Mouse (Mus musculus) stomach, embryonic 16.5 days (tissue): ENCODE measurements around the gene Kcnn3. TPM values are rescaled to one million over a fixed set of nuclear protein-coding genes. Genes with fewer than 3 reads are reported as not detected.

Experiments
- ATAC-seq: fragments of 200-750 bp; cut with Nextera tagmentation; 2 replicates; pipeline ENCODE4 v1.8.0; 2017; ENCODE audit warnings: moderate number of reproducible peaks, moderate TSS enrichment; ENCODE audit not compliant: insufficient read depth, low FRiP score
- H3K27ac ChIP-seq: fragments of 300-500 bp; sonication (generic); 2 replicates; pipeline ENCODE4 v1.5.1; 2014; ENCODE audit warnings: low read length
- H3K27me3 ChIP-seq: fragments of 300-500 bp; sonication (generic); 2 replicates; pipeline ENCODE4 v1.6.1; 2014; ENCODE audit warnings: low read length, control low read depth, mixed read lengths; ENCODE audit not compliant: control insufficient read depth, insufficient read depth
- H3K36me3 ChIP-seq: fragments of 300-500 bp; sonication (generic); 2 replicates; pipeline ENCODE4 v1.6.1; 2014; ENCODE audit warnings: low read length; ENCODE audit not compliant: control insufficient read depth, insufficient read depth
- H3K4me1 ChIP-seq: fragments of 300-500 bp; sonication (generic); 2 replicates; pipeline ENCODE4 v1.6.1; 2014; ENCODE audit warnings: low read length, control low read depth, mixed read lengths; ENCODE audit not compliant: control insufficient read depth, insufficient read depth
- H3K4me2 ChIP-seq: fragments of 300-500 bp; sonication (generic); 2 replicates; pipeline ENCODE4 v1.6.1; 2014; ENCODE audit warnings: low read depth, low read length, mixed read lengths
- H3K4me3 ChIP-seq: fragments of 300-500 bp; sonication (generic); replicated peaks from 2 replicates; pipeline ENCODE4 v1.5.1; 2014; ENCODE audit warnings: mild to moderate bottlenecking, low read length
- H3K9ac ChIP-seq: fragments of 300-500 bp; sonication (generic); 2 replicates; pipeline ENCODE4 v1.6.1; 2014; ENCODE audit warnings: low read length
- H3K9me3 ChIP-seq: fragments of 300-500 bp; sonication (generic); replicated peaks from 2 replicates; pipeline ENCODE4 v1.6.1; 2016; ENCODE audit warnings: low read length, control low read depth; ENCODE audit not compliant: control insufficient read depth
- WGBS: fragments of 180-500 bp; shearing (Covaris S2); extraction: QIAGEN DNeasy Blood & Tissue Kit; methylation state at CpG from one replicate; pipeline ENCODE4 v1.1.7; 2014; 5-methylcytosine and 5-hydroxymethylcytosine counted together
- polyA plus RNA-seq: library from polyadenylated mRNA; unstranded; fragments of >200 nt; fragmentation: Nextera tagmentation; extraction: Ambion mirVana; gene quantifications from 2 replicates; pipeline ENCODE4 v1.2.1, GENCODE M21; 2015

Kcnn3 gene
- polyA plus RNA-seq, 1 experiment from 2014 or later: 5.9 TPM

GRCm38 (mm10) chr3:89677617-89678016 lies 157.7 kb downstream of the Kcnn3 start:
- Histone ChIP-seq H3K4me2 (no peak overlapping the region), H3K9me3 (no peaks in the 10 kb centered on the region), H3K27ac (no peak overlapping the region), H3K36me3 (no peaks in the 10 kb centered on the region), H3K4me3 (no peak overlapping the region), H3K27me3 (no peaks in the 10 kb centered on the region), H3K4me1 (no peaks in the 10 kb centered on the region), H3K9ac (no peak overlapping the region)
- WGBS: 78% methylated on average over 5 of the region's 5 CpGs
- ATAC-seq: no peak

- Histone ChIP-seq H3K36me3 (no peaks in the 10 kb centered on the region), H3K4me1 (peaks cover 3% of the 10 kb centered on the region; the same call in 1 of the 2 replicates), H3K27me3 (no peaks in the 10 kb centered on the region), H3K4me2 (no peak overlapping the region), H3K9me3 (no peaks in the 10 kb centered on the region), H3K27ac (no peak overlapping the region), H3K4me3 (no peak overlapping the region), H3K9ac (no peak overlapping the region)
- ATAC-seq: no peak
- WGBS: 36% methylated on average over 5 of the region's 5 CpGs
Observed at GRCm38 (mm10) chr3:89686031-89686430, 166.1 kb downstream of the Kcnn3 start.

- no peak overlapping the region for H3K27ac ChIP-seq
- WGBS: 6% methylated on average over 25 of the region's 25 CpGs
- H3K4me2 ChIP-seq: peak overlapping the region; percentile 62
- peak; percentile 80 for ATAC-seq
- H3K36me3 ChIP-seq: no peaks in the 10 kb centered on the region
- no peaks in the 10 kb centered on the region for H3K27me3 ChIP-seq
- H3K4me1 ChIP-seq: peaks cover 3% of the 10 kb centered on the region; the same call in 1 of the 2 replicates
- peak overlapping the region; percentile 54 for H3K4me3 ChIP-seq
- peak overlapping the region; percentile 78 for H3K9ac ChIP-seq
- H3K9me3 ChIP-seq: no peaks in the 10 kb centered on the region
Observed at GRCm38 (mm10) chr3:89688694-89689581, 169.0 kb downstream of the Kcnn3 start.

- 66% methylated on average over 9 of the region's 9 CpGs for WGBS
- Histone ChIP-seq H3K4me3 (no peak overlapping the region), H3K4me1 (peaks cover 3% of the 10 kb centered on the region; the same call in 1 of the 2 replicates), H3K9me3 (no peaks in the 10 kb centered on the region), H3K27me3 (no peaks in the 10 kb centered on the region), H3K9ac (no peak overlapping the region), H3K27ac (no peak overlapping the region), H3K36me3 (no peaks in the 10 kb centered on the region), H3K4me2 (no peak overlapping the region)
- no peak for ATAC-seq
Observed at GRCm38 (mm10) chr3:89691776-89692175, 171.8 kb downstream of the Kcnn3 start.

- H3K4me3 ChIP-seq: no peak overlapping the region
- no peaks in the 10 kb centered on the region for H3K4me1 ChIP-seq
- no peaks in the 10 kb centered on the region for H3K9me3 ChIP-seq
- H3K4me2 ChIP-seq: no peak overlapping the region
- no peaks in the 10 kb centered on the region for H3K36me3 ChIP-seq
- ATAC-seq: no peak
- 79% methylated on average over 12 of the region's 12 CpGs for WGBS
- H3K27me3 ChIP-seq: no peaks in the 10 kb centered on the region
- H3K27ac ChIP-seq: no peak overlapping the region
- H3K9ac ChIP-seq: no peak overlapping the region
Observed at GRCm38 (mm10) chr3:89696152-89696821, 176.3 kb downstream of the Kcnn3 start.

GRCm38 (mm10) chr3:89698958-89699357 lies 179.0 kb downstream of the Kcnn3 start:
- no peak for ATAC-seq
- Histone ChIP-seq H3K4me2 (no peak overlapping the region), H3K9me3 (no peaks in the 10 kb centered on the region), H3K36me3 (no peaks in the 10 kb centered on the region), H3K4me1 (no peaks in the 10 kb centered on the region), H3K27me3 (no peaks in the 10 kb centered on the region), H3K9ac (no peak overlapping the region), H3K27ac (no peak overlapping the region), H3K4me3 (no peak overlapping the region)
- WGBS: 80% methylated on average over 1 of the region's 1 CpGs

GRCm38 (mm10) chr3:89700461-89700860 lies 180.5 kb downstream of the Kcnn3 start:
- Histone ChIP-seq H3K4me2 (no peak overlapping the region), H3K4me3 (no peak overlapping the region), H3K27me3 (no peaks in the 10 kb centered on the region), H3K9ac (no peak overlapping the region), H3K4me1 (no peaks in the 10 kb centered on the region), H3K27ac (no peak overlapping the region), H3K36me3 (no peaks in the 10 kb centered on the region), H3K9me3 (no peaks in the 10 kb centered on the region)
- WGBS: 64% methylated on average over 11 of the region's 11 CpGs
- ATAC-seq: no peak

GRCm38 (mm10) chr3:89703596-89703995 lies 183.6 kb downstream of the Kcnn3 start:
- 40% methylated on average over 3 of the region's 3 CpGs for WGBS
- H3K4me2 ChIP-seq: no peak overlapping the region
- ATAC-seq: no peak

GRCm38 (mm10) chr3:89704064-89704463 lies 184.1 kb downstream of the Kcnn3 start:
- H3K9me3 ChIP-seq: no peaks in the 10 kb centered on the region
- no peak overlapping the region for H3K4me2 ChIP-seq
- no peak overlapping the region for H3K27ac ChIP-seq
- ATAC-seq: no peak
- H3K36me3 ChIP-seq: no peaks in the 10 kb centered on the region
- WGBS: 79% methylated on average over 6 of the region's 6 CpGs
- no peak overlapping the region for H3K9ac ChIP-seq
- no peaks in the 10 kb centered on the region for H3K27me3 ChIP-seq
- no peak overlapping the region for H3K4me3 ChIP-seq
- H3K4me1 ChIP-seq: no peaks in the 10 kb centered on the region

More at GRCm38 (mm10) chr3:89703596-89703995, 183.6 kb downstream of the Kcnn3 start:
- H3K9ac ChIP-seq: no peak overlapping the region
- H3K4me3 ChIP-seq: no peak overlapping the region
- no peaks in the 10 kb centered on the region for H3K36me3 ChIP-seq
- H3K27me3 ChIP-seq: no peaks in the 10 kb centered on the region
- no peaks in the 10 kb centered on the region for H3K9me3 ChIP-seq
- no peaks in the 10 kb centered on the region for H3K4me1 ChIP-seq
- no peak overlapping the region for H3K27ac ChIP-seq
